ENCODE assay signal across 8 mouse cellular contexts in genomic region chr4:32561555-32562095, GRCm38 (mm10). TPM values are rescaled to one million over a fixed set of nuclear protein-coding genes. Genes with fewer than 3 reads are reported as not detected.
DNase-seq lines count a peak whose midpoint lies in the region; ATAC-seq and TF ChIP-seq lines count a peak whose summit lies in the region.

No protein-coding gene starts in this region.

- H3K27ac ChIP-seq in embryonic facial prominence, embryonic 14.5 days (replicated peaks; ENCODE audit: low read depth, low read length): no peak overlapping the region
- peak overlapping the region; percentile 28 to 64; a peak in 2 of 4 replicates for H3K27ac ChIP-seq in heart, embryonic 14.5 days (replicated peaks in 1 of 2; ENCODE audit: control insufficient read depth in 1 of 2, insufficient read depth in 1 of 2, low read depth in 2 of 2, low read length in 2 of 2)
- H3K27ac ChIP-seq in kidney, embryonic 16.5 days (ENCODE audit: low read length): peak overlapping the region; percentile 71
- H3K27ac ChIP-seq in olfactory bulb, adult 2 months (ENCODE audit: insufficient read depth, low read depth, low read length): peak overlapping the region; percentile 69

- DNase-seq in urinary bladder, postnatal 14 days (ENCODE audit: low spot score): peak; percentile 16
- no peak for DNase-seq in urinary bladder, postnatal 10 days (ENCODE audit: low spot score)
- peak; percentile 54 for DNase-seq in embryonic facial prominence, embryonic 14.5 days (ENCODE audit: low spot score)
- DNase-seq in lung, adult 18-20 months: peak; percentile 52 to 59
- no peak for DNase-seq in natural killer cell, adult 2 months (ENCODE audit: low spot score in 2 of 2)

- 49% methylated on average over 12 of the region's 12 CpGs for WGBS in embryonic facial prominence, embryonic 14.5 days
- WGBS in heart, embryonic 14.5 days: 48% methylated on average over 12 of the region's 12 CpGs
- 53% methylated on average over 12 of the region's 12 CpGs for WGBS in kidney, embryonic 16.5 days
- WGBS in olfactory bulb, adult 2 months: 49% methylated on average over 12 of the region's 12 CpGs

- ATAC-seq in embryonic facial prominence, embryonic 14.5 days (ENCODE audit: low read depth): peak; percentile 62; the same call in 1 of the 2 replicates
- ATAC-seq in heart, embryonic 14.5 days (ENCODE audit: insufficient number of reproducible peaks, insufficient read depth, low FRiP score, low read depth): no peak
- no peak; the same call in 1 of the 2 replicates for ATAC-seq in kidney, embryonic 16.5 days (ENCODE audit: low FRiP score, low TSS enrichment)

- no peak overlapping the region for H3K4me2 ChIP-seq in embryonic facial prominence, embryonic 14.5 days (ENCODE audit: low read depth, low read length)
- H3K4me2 ChIP-seq in heart, embryonic 14.5 days (ENCODE audit: low read length): no peak overlapping the region
- no peak overlapping the region for H3K4me2 ChIP-seq in kidney, embryonic 16.5 days (replicated peaks; ENCODE audit: low read depth, low read length)

- no peaks in the 10 kb centered on the region for H3K27me3 ChIP-seq in embryonic facial prominence, embryonic 14.5 days (replicated peaks; ENCODE audit: control insufficient read depth, insufficient read depth, low read length)
- no peaks in the 10 kb centered on the region for H3K27me3 ChIP-seq in heart, embryonic 14.5 days (ENCODE audit: control insufficient read depth, insufficient read depth, low read length)
- H3K27me3 ChIP-seq in kidney, embryonic 16.5 days (ENCODE audit: insufficient read depth, low read length): no peaks in the 10 kb centered on the region

- no peaks in the 10 kb centered on the region for H3K4me1 ChIP-seq in embryonic facial prominence, embryonic 14.5 days (ENCODE audit: control insufficient read depth, insufficient read depth, low read length)
- H3K4me1 ChIP-seq in heart, embryonic 14.5 days (ENCODE audit: control insufficient read depth in 2 of 2, insufficient read depth in 2 of 2, low read length in 2 of 2): peaks cover 6 to 14% of the 10 kb centered on the region in 2 experiments; a peak in 3 of 4 replicates
- peaks cover 13% of the 10 kb centered on the region for H3K4me1 ChIP-seq in kidney, embryonic 16.5 days (ENCODE audit: insufficient read depth, low read length)
- H3K4me1 ChIP-seq in olfactory bulb, adult 2 months (ENCODE audit: control insufficient read depth, insufficient read depth, low read length): peaks cover 22% of the 10 kb centered on the region

- no peak overlapping the region for H3K9ac ChIP-seq in embryonic facial prominence, embryonic 14.5 days (ENCODE audit: low read depth, low read length)
- no peak overlapping the region for H3K9ac ChIP-seq in heart, embryonic 14.5 days (ENCODE audit: low read length)
- no peak overlapping the region for H3K9ac ChIP-seq in kidney, embryonic 16.5 days (replicated peaks; ENCODE audit: low read length)

- TF ChIP-seq CTCF in olfactory bulb, adult 2 months (IDR thresholded peaks at IDR 0.05; ENCODE audit: insufficient read depth, low read depth, low read length): 0 out of 2 replicates have a peak, but pooled peaks have one; percentile 28

- peaks cover 20% of the 10 kb centered on the region; the same call in 1 of the 2 replicates for H3K36me3 ChIP-seq in embryonic facial prominence, embryonic 14.5 days (ENCODE audit: control insufficient read depth, insufficient read depth, low read length)
- H3K36me3 ChIP-seq in heart, embryonic 14.5 days (ENCODE audit: control insufficient read depth, insufficient read depth, low read length): peaks cover 20% of the 10 kb centered on the region
- peaks cover 9% of the 10 kb centered on the region; the same call in 1 of the 2 replicates for H3K36me3 ChIP-seq in kidney, embryonic 16.5 days (ENCODE audit: insufficient read depth, low read length)

- no peaks in the 10 kb centered on the region for H3K9me3 ChIP-seq in embryonic facial prominence, embryonic 14.5 days (ENCODE audit: control insufficient read depth, low read length)
- no peaks in the 10 kb centered on the region; the same call in 1 of the 2 replicates for H3K9me3 ChIP-seq in heart, embryonic 14.5 days (ENCODE audit: control insufficient read depth, low read length)
- H3K9me3 ChIP-seq in kidney, embryonic 16.5 days (ENCODE audit: low read length): no peaks in the 10 kb centered on the region; the same call in 1 of the 2 replicates

- TF ChIP-seq POLR2A in olfactory bulb, adult 2 months (IDR thresholded peaks at IDR 0.05; ENCODE audit: insufficient read depth, low read depth, low read length): no peak

- no peak overlapping the region for H3K4me3 ChIP-seq in embryonic facial prominence, embryonic 14.5 days (ENCODE audit: low read depth, low read length)
- H3K4me3 ChIP-seq in heart, embryonic 14.5 days (ENCODE audit: control insufficient read depth in 1 of 2, insufficient read depth in 1 of 2, low read depth in 1 of 2, low read length in 2 of 2): no peak overlapping the region
- H3K4me3 ChIP-seq in kidney, embryonic 16.5 days (ENCODE audit: low read length): no peak overlapping the region
- H3K4me3 ChIP-seq in olfactory bulb, adult 2 months (ENCODE audit: insufficient read depth, low read depth, low read length): no peak overlapping the region

RNA-seq across cellular contexts. Expression of gene Gja10, which starts 40.9 kb away (rescaled TPM):
- polyA plus RNA-seq in embryonic facial prominence, embryonic 14.5 days (2014; fragmentation: Nextera tagmentation; extraction: Ambion mirVana): not detected in 2 replicates
- not detected in 2 replicates for polyA plus RNA-seq in heart, embryonic 14.5 days (2014; fragmentation: Nextera tagmentation; extraction: Ambion mirVana)
- polyA plus RNA-seq in kidney, embryonic 16.5 days (2015; fragmentation: Nextera tagmentation; extraction: Ambion mirVana): not detected in 2 replicates
- not detected in 2 replicates for polyA plus RNA-seq in olfactory bulb, adult 2 months (2012; ENCODE audit: insufficient read depth, insufficient read length, low replicate concordance, missing spikeins)

RNA-seq across cellular contexts. Expression of gene Casp8ap2, which starts 53.6 kb away (rescaled TPM):
- 49.3 and 56.1 TPM in 2 replicates for polyA plus RNA-seq in embryonic facial prominence, embryonic 14.5 days (2014; fragmentation: Nextera tagmentation; extraction: Ambion mirVana)
- polyA plus RNA-seq in heart, embryonic 14.5 days (2014; fragmentation: Nextera tagmentation; extraction: Ambion mirVana): 23.1 and 24.6 TPM in 2 replicates
- 55.4 and 57.7 TPM in 2 replicates for polyA plus RNA-seq in kidney, embryonic 16.5 days (2015; fragmentation: Nextera tagmentation; extraction: Ambion mirVana)
- not detected in 2 replicates for polyA plus RNA-seq in olfactory bulb, adult 2 months (2012; ENCODE audit: insufficient read depth, insufficient read length, low replicate concordance, missing spikeins)

Comparison
In these comparisons a context has a peak if more than half of its experiments do, and no peak if none do; other contexts are left out.
1. DNase-seq: peak in urinary bladder, postnatal 14 days (single experiment), embryonic facial prominence, embryonic 14.5 days (single experiment) and lung, adult 18-20 months (2 of 2); none in urinary bladder, postnatal 10 days (single experiment) and natural killer cell, adult 2 months (0 of 2).